14 mouse cellular contexts compared by ENCODE assay signal in genomic region chr5:49522986-49523385, GRCm38 (mm10). TPM values are rescaled to one million over a fixed set of nuclear protein-coding genes. Genes with fewer than 3 reads are reported as not detected.
"Had no signal": no experiment of that assay in that cellular context is flagged by ENCODE, and none has a peak within 500 bp of the region (broad histone marks: within the 10 kb centered on the region; RNA-seq: fewer than 3 reads in every experiment).

No protein-coding gene starts in this region.

- ATAC-seq: liver, embryonic 12.5 days had no signal

- H3K36me3 ChIP-seq: limb, embryonic 15.5 days; liver, embryonic 12.5 days; midbrain, embryonic 10.5 days; neural tube, embryonic 15.5 days had no signal

- H3K9ac ChIP-seq: limb, embryonic 15.5 days; liver, embryonic 12.5 days; lung, embryonic 14.5 days had no signal

- H3K4me3 ChIP-seq: limb, embryonic 15.5 days; liver, embryonic 12.5 days; midbrain, embryonic 10.5 days; myocyte had no signal

- H3K27ac ChIP-seq: kidney, postnatal 0 days; limb, embryonic 15.5 days; liver, embryonic 12.5 days; midbrain, embryonic 10.5 days; neural tube, embryonic 15.5 days had no signal

- H3K9me3 ChIP-seq: limb, embryonic 15.5 days; liver, embryonic 12.5 days; midbrain, embryonic 10.5 days; neural tube, embryonic 15.5 days had no signal

- H3K4me1 ChIP-seq: liver, embryonic 12.5 days had no signal

- H3K4me2 ChIP-seq: limb, embryonic 15.5 days; liver, embryonic 12.5 days; lung, embryonic 14.5 days had no signal

- DNase-seq: kidney, postnatal 36 days; lung, embryonic 14.5 days; lung, postnatal 10 days; lung, postnatal 4 days; midbrain, embryonic 14.5 days; right cerebral cortex, adult 18-20 months; right cerebral cortex, postnatal 25 days had no signal

RNA-seq across cellular contexts. Expression of gene Kcnip4, which starts 1.7 kb away (rescaled TPM):
- polyA plus RNA-seq: small intestine, adult 2 months had no signal
